Mouse (Mus musculus) CD4-positive naive resting alpha-beta T cell, adult 57 days (primary cell): ENCODE measurements around the gene Hectd3. TPM values are rescaled to one million over a fixed set of nuclear protein-coding genes. Genes with fewer than 3 reads are reported as not detected.

ENCODE experiments used
- total RNA-seq: library from RNA; stranded (reverse); gene quantifications from one replicate; pipeline ENCODE4 v1.2.4, GENCODE M21; 2023

Hectd3 gene
- total RNA-seq = 39.6 TPM

GRCm38 (mm10) chr4:116995131-116995797 is at the start of gene Hectd3:
Gene Hectd3 (plus strand): TSS chr4:116995317.

GRCm38 (mm10) chr4:116993672-116994621 is 1.2 kb upstream of the Hectd3 start, which contains the start of gene Urod:
Gene Urod (minus strand): TSS chr4:116994413.

GRCm38 (mm10) chr4:117019206-117020134 is 24.4 kb downstream of the Hectd3 start, which contains the start of gene Eif2b3:
Gene Eif2b3 (plus strand): TSS chr4:117019402.

Other genes starting within 250 kb of the Hectd3 start
- gene Toe1, start 187.7 kb upstream of the Hectd3 start, total RNA-seq = 50.5 TPM
- gene Mutyh, start 187.6 kb upstream of the Hectd3 start, total RNA-seq = 11.8 TPM
- not detected for gene Hpdl, start 173.6 kb upstream of the Hectd3 start, total RNA-seq
- 0.18 TPM for gene Zswim5, start 117.9 kb upstream of the Hectd3 start, total RNA-seq
- 43.5 TPM for gene Urod, start 904 bp upstream of the Hectd3 start, total RNA-seq
- 27.5 TPM for gene Eif2b3, start 24.1 kb downstream of the Hectd3 start, total RNA-seq
- 0.21 TPM for gene Ptch2, start 100.8 kb downstream of the Hectd3 start, total RNA-seq
- gene Btbd19, start 130.4 kb downstream of the Hectd3 start, total RNA-seq = 22.4 TPM
- gene Tctex1d4, start 131.5 kb downstream of the Hectd3 start, total RNA-seq = not detected
- gene Plk3, start 138.6 kb downstream of the Hectd3 start, total RNA-seq = 57.1 TPM
- 2,782 TPM for gene Rps8, start 160.9 kb downstream of the Hectd3 start, total RNA-seq
- not detected for gene Kif2c, start 187.3 kb downstream of the Hectd3 start, total RNA-seq